Comparison of ENCODE assay signal across 10 mouse cellular contexts in the genomic region with DNA sequence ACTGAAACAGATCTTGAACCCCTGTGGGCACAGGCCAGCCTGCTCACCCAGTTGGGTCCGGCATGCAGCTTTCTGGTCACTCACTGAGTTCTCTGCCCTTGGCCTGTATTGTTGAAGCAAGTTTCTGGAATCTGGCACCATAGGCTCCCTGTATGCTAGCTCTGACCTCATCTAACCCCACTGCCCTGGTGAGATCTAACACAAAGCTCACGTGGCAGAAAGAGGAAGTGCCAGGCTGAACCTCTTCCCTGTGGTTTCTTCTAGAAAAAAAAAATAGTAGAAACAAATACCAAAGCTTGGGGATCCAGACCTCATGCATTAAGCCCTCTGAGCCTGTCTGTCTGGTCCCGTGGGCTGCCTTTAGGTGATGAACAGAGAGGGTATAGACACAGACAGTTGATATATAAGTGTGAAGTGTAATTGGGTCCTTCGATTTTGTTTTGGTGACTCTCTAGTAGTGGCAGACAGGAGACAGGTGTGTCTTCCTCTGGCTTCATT. TPM values are rescaled to one million over a fixed set of nuclear protein-coding genes. Genes with fewer than 3 reads are reported as not detected.
DNase-seq lines count a peak whose midpoint lies in the region; ATAC-seq and TF ChIP-seq lines count a peak whose summit lies in the region.
"Had no signal": no experiment of that assay in that cellular context is flagged by ENCODE, and none has a peak within 500 bp of the region (broad histone marks: within the 10 kb centered on the region; RNA-seq: fewer than 3 reads in every experiment).

No protein-coding gene starts in this region.

- peak overlapping the region; percentile 53; the same call in 1 of the 2 replicates for H3K27ac ChIP-seq in layer of hippocampus, adult 2 months

- ATAC-seq in hematopoietic stem cell, adult 5-6 weeks (replicated peaks in 1 of 2; ENCODE audit: insufficient read depth in 1 of 2, low FRiP score in 2 of 2, low TSS enrichment in 1 of 2, low read depth in 1 of 2, poor library complexity in 2 of 2, severe bottlenecking in 2 of 2) = peak; percentile 82 to 88
- ATAC-seq: forebrain, postnatal 0 days had no signal

- no peak overlapping the region for H3K4me3 ChIP-seq in layer of hippocampus, adult 2 months

- no peak for DNase-seq in layer of hippocampus, adult 2 months (ENCODE audit: low spot score in 2 of 2)
- DNase-seq in layer of hippocampus, postnatal 25 days (ENCODE audit: extremely low spot score in 1 of 2, low spot score in 1 of 2) = no peak
- DNase-seq in MEL-GATA-1-ER (ENCODE audit: extremely low read depth, low read depth) = peak; percentile 74
- peak; percentile 53 for DNase-seq in naive thymus-derived CD4-positive, alpha-beta T cell, adult 2 months (ENCODE audit: low read depth)
- DNase-seq in cerebellum, adult 11 months = no peak
- DNase-seq in ovary, adult 18-20 months (ENCODE audit: low spot score) = no peak
- DNase-seq: embryo, embryonic 11 days; forebrain, postnatal 0 days had no signal

- TF ChIP-seq CTCF in layer of hippocampus, adult 2 months (conservative IDR thresholded peaks at IDR 0.05) = no peak

RNA-seq across cellular contexts. Expression of gene Gm10309, which starts 57.9 kb away (rescaled TPM):
- total RNA-seq in layer of hippocampus, adult 2 months (2021) = not detected
- total RNA-seq in layer of hippocampus, postnatal 25 days (2021) = not detected
- not detected in 2 replicates for total RNA-seq in hematopoietic stem cell, adult 5-6 weeks (2017)
- total RNA-seq: forebrain, postnatal 0 days; left cerebral cortex, postnatal 14 days had no signal

Comparison
In these comparisons a context has a peak if more than half of its experiments do, and no peak if none do; other contexts are left out.
1. DNase-seq: peak in MEL-GATA-1-ER (single experiment) and naive thymus-derived CD4-positive, alpha-beta T cell, adult 2 months (single experiment); none in layer of hippocampus, adult 2 months (0 of 2), layer of hippocampus, postnatal 25 days (0 of 2), cerebellum, adult 11 months (single experiment) and ovary, adult 18-20 months (single experiment).